Mouse (Mus musculus): ENCODE measurements around the gene Tbc1d9b.
"Not testable (repeated sequence)": the region's sequence is repeated elsewhere in the genome, so short reads cannot be mapped to it uniquely, and the experiment has no call there.

The Tbc1d9b gene

DNA sequence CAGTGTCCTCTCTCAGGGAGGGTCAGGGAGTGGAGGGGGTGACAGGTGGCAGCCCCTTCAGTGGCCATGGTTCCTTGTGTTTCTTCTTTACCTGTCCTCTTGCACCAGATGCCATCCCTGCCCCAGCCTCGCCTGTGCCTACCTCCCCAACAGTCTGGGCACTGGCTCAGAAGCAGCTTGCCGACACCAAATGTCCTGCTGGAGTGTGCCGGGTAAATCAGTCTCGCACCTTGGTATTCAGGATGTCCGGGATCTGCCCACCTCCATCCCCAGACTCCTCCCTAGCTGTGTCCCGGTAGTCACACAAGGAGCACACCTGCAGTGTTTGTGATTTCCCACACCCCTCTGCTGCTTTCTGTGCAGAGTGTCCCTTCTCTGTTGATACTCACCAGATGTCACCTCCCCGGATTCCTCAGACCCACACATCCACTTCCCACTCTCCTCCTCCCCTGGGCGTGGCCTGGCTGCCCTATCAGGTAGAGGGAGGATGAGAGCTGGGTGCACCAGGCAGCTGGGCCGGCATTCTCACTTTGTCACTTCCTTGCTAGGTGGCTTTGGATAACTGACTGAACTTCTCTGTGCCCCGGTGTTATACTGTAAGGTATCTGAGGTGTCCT is 7.1 kb downstream of the Tbc1d9b start:
- DNase-seq (ENCODE audit: extremely low spot score) = no peak

- DNase-seq (ENCODE audit: extremely low spot score) = no peak
Measured at GRCm38 (mm10) chr11:50139571-50139970, 8.4 kb downstream of the Tbc1d9b start.

DNA sequence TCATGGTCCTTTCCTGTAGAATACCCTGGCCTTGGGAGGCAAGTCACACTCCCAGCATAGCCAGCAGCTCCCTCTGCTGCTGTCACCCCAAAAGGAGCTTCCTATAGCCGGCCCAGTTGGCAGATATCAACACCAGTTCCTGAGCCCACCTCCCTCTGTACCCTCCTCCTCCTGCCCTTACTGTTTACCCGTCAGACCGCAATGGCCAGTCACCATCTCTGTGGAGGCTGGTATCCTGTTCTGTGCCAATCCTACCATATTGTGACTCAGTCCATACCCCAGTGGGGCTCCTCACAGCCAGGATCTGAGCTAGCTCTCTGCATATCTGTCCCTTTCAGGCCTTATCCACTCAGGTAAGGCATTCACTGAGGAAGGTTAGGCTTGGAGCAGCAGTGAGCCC is 14.3 kb downstream of the Tbc1d9b start:
- no peak for DNase-seq (ENCODE audit: extremely low spot score)

GRCm38 (mm10) chr11:50146121-50146520 is 14.9 kb downstream of the Tbc1d9b start:
- DNase-seq (ENCODE audit: extremely low spot score) = no peak

- DNase-seq (ENCODE audit: extremely low spot score) = no peak
Measured at GRCm38 (mm10) chr11:50147267-50147957, 16.2 kb downstream of the Tbc1d9b start.

GRCm38 (mm10) chr11:50147958-50148476 is 16.8 kb downstream of the Tbc1d9b start:
- no peak for DNase-seq (ENCODE audit: extremely low spot score)

GRCm38 (mm10) chr11:50149200-50149599 is 18.0 kb downstream of the Tbc1d9b start:
- DNase-seq (ENCODE audit: extremely low spot score) = no peak

DNA sequence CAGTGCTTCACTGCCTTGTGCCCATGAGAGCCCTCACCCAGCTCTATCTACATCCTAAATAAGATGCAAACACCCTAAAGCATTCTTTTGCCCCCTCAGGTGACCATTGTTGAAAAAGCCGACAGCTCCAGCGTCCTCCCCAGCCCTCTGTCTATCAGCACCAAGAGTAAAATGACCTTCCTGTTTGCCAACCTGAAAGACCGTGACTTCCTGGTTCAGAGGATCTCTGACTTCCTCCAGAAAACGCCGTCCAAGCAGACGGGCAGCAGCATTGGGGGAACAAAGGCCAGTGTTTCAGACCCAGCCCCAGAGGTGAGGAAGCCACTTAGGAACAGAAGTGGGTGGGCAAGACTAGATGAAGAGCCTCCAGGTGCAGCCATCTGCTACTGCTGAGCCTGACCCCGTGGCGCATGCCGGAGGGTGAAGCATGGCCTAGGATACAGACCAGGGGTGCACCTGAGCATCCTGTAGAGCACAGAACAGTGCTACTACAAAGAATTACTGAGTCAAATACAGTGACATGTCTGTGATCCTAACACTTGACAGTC is 18.5 kb downstream of the Tbc1d9b start:
- no peak for DNase-seq (ENCODE audit: extremely low spot score)

DNA sequence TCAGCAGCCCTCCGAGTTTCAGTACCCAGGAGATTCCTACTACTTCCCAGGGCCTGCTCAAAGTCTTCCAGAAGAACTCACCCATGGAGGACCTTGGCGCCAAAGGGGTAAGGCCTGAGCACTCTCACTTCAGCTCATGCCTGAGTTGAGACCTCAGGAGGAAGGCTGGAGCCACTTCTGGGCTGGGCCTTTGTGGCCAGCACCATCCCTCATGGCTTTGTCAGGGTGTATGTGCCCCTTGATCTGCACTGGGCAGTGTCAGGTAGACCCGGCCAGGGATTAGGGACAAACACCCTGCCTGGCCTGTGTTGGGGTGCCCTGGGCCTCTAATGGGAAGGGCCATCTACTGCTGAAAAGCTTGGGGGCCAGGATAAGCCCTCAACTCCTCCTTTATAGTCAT is 20.2 kb downstream of the Tbc1d9b start:
- no peak for DNase-seq (ENCODE audit: extremely low spot score)

DNA sequence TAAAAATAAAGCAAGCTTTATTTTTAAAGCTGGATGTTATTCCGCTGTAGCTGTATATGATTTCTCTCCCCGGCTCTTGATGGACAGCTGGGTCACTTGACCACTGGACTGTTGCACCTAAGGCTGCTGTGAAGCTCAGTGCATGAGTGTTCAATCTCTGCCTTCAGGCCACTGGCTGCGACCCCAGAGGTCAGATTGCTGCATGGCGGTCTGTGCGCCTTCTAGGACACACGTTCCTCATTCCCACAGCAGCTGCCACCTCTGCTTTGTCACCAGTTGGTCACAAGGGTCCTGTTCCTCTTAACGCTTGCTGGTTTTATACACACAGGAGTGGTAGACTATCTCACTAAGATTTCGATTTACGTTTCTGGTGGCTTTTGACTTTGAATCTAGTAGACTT is 23.0 kb downstream of the Tbc1d9b start:
- peak; percentile 40 for DNase-seq (ENCODE audit: extremely low spot score)

DNA sequence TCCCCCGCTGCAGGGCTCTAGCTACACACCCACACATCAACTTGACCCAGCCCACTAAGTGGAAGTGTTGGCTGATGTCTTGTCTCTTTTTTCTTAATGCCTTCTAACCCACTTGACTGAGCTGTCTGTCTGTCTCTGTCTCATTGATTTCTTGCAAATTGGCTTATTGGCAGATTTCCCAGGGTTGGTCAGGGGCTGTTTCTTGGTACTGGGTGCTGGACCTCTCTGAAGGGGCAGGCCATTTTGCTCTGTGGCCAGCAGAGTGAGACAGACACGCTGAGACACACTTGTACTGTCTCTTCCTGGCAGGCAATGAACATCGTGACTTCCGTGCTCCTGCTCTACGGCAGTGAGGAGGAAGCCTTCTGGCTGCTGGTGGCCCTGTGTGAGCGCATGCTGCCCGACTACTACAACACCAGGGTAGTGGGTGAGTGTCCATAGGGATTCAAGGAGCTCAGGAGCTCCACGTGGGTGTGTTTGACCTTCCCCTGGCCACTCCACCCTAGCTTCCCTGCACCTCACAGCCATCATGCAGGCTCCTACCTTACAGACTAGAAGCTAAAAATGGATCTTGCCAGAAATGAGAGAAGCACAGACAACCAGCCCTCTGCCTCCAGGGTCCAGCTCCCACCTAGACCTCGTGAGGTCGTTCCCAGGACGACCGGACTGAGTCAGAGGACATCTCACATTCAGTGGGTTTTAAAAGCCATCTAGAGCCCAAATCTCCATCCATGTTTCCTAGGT is 23.8 kb downstream of the Tbc1d9b start:
- no peak for DNase-seq (ENCODE audit: extremely low spot score)

DNA sequence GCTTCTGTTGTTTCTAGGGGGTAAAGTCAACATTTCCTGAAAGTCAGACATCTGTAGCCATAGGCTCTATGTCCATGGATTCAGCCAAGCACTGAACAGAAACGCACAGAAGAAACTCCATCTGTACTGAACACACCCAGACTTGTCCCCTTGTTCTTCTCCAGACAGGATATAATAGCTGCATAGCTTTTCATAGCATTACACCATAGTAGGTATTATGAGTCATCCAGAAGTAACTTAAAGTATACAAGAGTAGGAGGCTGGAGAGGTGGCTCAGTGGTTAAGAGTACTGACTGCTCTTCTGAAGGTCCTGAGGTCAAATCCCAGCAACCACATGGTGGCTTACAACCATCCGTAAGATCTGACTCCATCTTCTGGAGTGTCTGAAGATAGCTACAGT is 24.6 kb downstream of the Tbc1d9b start:
- DNase-seq (ENCODE audit: extremely low spot score) = no peak

GRCm38 (mm10) chr11:50156725-50157258 is 25.6 kb downstream of the Tbc1d9b start:
- DNase-seq (ENCODE audit: extremely low spot score) = no peak

DNA sequence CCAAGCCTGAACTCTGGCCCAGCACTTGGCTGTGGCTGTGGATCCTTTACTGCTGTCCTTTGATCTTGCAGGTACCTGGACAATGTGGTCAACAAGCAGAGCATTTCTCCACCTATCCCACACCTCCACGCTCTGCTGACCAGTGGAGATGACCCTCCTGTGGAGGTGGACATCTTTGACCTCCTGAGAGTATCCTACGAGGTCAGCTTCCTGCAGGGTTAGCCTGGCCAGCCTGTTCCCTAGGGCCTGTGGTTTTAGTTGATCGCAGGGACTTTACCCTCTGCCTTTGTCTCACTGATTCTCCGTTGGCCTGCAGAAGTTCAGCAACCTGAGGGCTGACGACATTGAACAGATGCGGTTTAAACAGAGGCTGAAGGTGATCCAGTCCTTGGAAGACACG is 27.1 kb downstream of the Tbc1d9b start:
- DNase-seq (ENCODE audit: extremely low spot score) = no peak

- DNase-seq (ENCODE audit: extremely low spot score) = no peak
Measured at GRCm38 (mm10) chr11:50159347-50159746, 28.2 kb downstream of the Tbc1d9b start.

- DNase-seq (ENCODE audit: extremely low spot score) = peak; percentile 48
Measured at GRCm38 (mm10) chr11:50161578-50162304, 30.5 kb downstream of the Tbc1d9b start.

DNA sequence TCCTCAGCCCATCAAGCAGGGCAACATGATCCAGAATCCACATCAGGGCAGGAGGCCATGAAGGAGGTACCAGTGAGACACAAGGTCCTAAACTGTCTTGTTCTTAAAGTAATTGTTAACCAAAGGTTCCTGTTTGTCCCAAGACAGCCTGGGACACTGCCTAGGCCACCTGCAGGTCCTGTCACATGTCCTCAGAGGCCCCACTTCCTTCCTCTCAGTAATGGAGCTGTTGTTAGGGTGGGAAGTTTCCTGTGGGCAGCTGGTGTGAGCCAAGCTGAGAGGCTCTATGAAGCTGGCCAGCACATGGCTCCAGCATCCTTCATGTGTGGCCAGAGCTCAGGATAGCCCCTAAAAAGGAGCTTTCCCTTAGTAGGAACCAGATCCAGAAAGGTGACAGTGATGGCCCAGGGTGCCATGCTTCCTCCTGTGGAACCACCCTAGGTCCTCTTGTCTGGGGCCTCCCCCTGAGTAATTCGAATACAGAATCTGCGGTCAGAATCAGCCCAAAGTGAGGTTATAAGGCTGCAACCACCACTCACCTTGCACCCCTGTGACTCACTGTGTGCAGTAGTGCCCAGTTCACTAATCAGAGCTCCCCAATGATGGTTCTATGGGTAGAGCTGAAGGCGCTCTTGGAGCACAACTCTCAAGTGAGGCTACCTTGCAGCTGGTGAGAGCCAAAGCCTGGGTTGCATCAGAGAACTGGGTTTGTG is 31.3 kb downstream of the Tbc1d9b start:
- no peak for DNase-seq (ENCODE audit: extremely low spot score)

- DNase-seq (ENCODE audit: extremely low spot score) = no peak
Measured at GRCm38 (mm10) chr11:50168352-50168751, 37.2 kb downstream of the Tbc1d9b start.

GRCm38 (mm10) chr11:50174111-50174729 is 43.0 kb downstream of the Tbc1d9b start, which contains the start of gene Mrnip:
TSS of gene Mrnip (plus strand) at chr11:50174444.
- not testable (repeated sequence) for DNase-seq (ENCODE audit: extremely low spot score)

GRCm38 (mm10) chr11:50174730-50175187 is 43.6 kb downstream of the Tbc1d9b start:
- DNase-seq (ENCODE audit: extremely low spot score) = peak; percentile 98

All from embryo, embryonic 9.5 days (tissue).